Mouse (Mus musculus): ENCODE results near the gene Ccdc33. TPM values are rescaled to one million over a fixed set of nuclear protein-coding genes. Genes with fewer than 3 reads are reported as not detected.

Gene Ccdc33
- total RNA-seq, 2 experiments from 2014 or later = 0.91 to 0.94 TPM

GRCm38 (mm10) chr9:58092581-58093269, 25.9 kb downstream of the Ccdc33 start:
- DNase-seq (ENCODE audit: low spot score in 2 of 2) = no peak

- no peak for DNase-seq (ENCODE audit: low spot score in 2 of 2)
These were observed 26.8 kb downstream of the Ccdc33 start for GRCm38 (mm10) chr9:58091623-58092425.

GRCm38 (mm10) chr9:58087277-58087998, 31.2 kb downstream of the Ccdc33 start:
- DNase-seq (ENCODE audit: low spot score in 2 of 2) = no peak

- DNase-seq (ENCODE audit: low spot score in 2 of 2) = no peak
These were observed 31.8 kb downstream of the Ccdc33 start for GRCm38 (mm10) chr9:58086861-58087260.

- DNase-seq (ENCODE audit: low spot score in 2 of 2) = no peak
These were observed 32.4 kb downstream of the Ccdc33 start for GRCm38 (mm10) chr9:58086203-58086602.

- DNase-seq (ENCODE audit: low spot score in 2 of 2) = peak; percentile 65 to 82
These were observed 33.5 kb downstream of the Ccdc33 start for GRCm38 (mm10) chr9:58085074-58085473.

GRCm38 (mm10) chr9:58084586-58084985, 34.0 kb downstream of the Ccdc33 start:
- DNase-seq (ENCODE audit: low spot score in 2 of 2) = no peak

- no peak for DNase-seq (ENCODE audit: low spot score in 2 of 2)
These were observed 44.1 kb downstream of the Ccdc33 start for GRCm38 (mm10) chr9:58074561-58074960.

GRCm38 (mm10) chr9:58067546-58067945, 51.1 kb downstream of the Ccdc33 start:
- no peak for DNase-seq (ENCODE audit: low spot score in 2 of 2)

GRCm38 (mm10) chr9:58066731-58067095, 51.9 kb downstream of the Ccdc33 start:
- peak; percentile 63 to 83 for DNase-seq (ENCODE audit: low spot score in 2 of 2)

GRCm38 (mm10) chr9:58065977-58066730, 52.5 kb downstream of the Ccdc33 start:
- DNase-seq (ENCODE audit: low spot score in 2 of 2) = no peak

- DNase-seq (ENCODE audit: low spot score in 2 of 2) = no peak
These were observed 53.1 kb downstream of the Ccdc33 start for GRCm38 (mm10) chr9:58065532-58065931.

GRCm38 (mm10) chr9:58063531-58063930, 55.1 kb downstream of the Ccdc33 start, which contains the start of gene Stra6:
Gene Stra6, plus strand, starts transcription at chr9:58063788.
- peak; percentile 49 to 75 for DNase-seq (ENCODE audit: low spot score in 2 of 2)

GRCm38 (mm10) chr9:58060677-58061667, 57.7 kb downstream of the Ccdc33 start:
- DNase-seq (ENCODE audit: low spot score in 2 of 2) = no peak

GRCm38 (mm10) chr9:58059920-58060319, 58.7 kb downstream of the Ccdc33 start:
- DNase-seq (ENCODE audit: low spot score in 2 of 2) = no peak

GRCm38 (mm10) chr9:58055666-58056065, 63.0 kb downstream of the Ccdc33 start:
- DNase-seq (ENCODE audit: low spot score in 2 of 2) = no peak

- DNase-seq (ENCODE audit: low spot score in 2 of 2) = no peak
These were observed 64.6 kb downstream of the Ccdc33 start for GRCm38 (mm10) chr9:58054032-58054431.

GRCm38 (mm10) chr9:58053544-58053943, 65.1 kb downstream of the Ccdc33 start:
- DNase-seq (ENCODE audit: low spot score in 2 of 2) = no peak

- peak; percentile 54 to 82 for DNase-seq (ENCODE audit: low spot score in 2 of 2)
These were observed 65.5 kb downstream of the Ccdc33 start for GRCm38 (mm10) chr9:58053102-58053501.

- DNase-seq (ENCODE audit: low spot score in 2 of 2) = peak in 1 of 2 experiments; percentile 49
These were observed 66.7 kb downstream of the Ccdc33 start for GRCm38 (mm10) chr9:58051937-58052336.
